15 mouse cellular contexts compared by ENCODE assay signal in the genomic region with DNA sequence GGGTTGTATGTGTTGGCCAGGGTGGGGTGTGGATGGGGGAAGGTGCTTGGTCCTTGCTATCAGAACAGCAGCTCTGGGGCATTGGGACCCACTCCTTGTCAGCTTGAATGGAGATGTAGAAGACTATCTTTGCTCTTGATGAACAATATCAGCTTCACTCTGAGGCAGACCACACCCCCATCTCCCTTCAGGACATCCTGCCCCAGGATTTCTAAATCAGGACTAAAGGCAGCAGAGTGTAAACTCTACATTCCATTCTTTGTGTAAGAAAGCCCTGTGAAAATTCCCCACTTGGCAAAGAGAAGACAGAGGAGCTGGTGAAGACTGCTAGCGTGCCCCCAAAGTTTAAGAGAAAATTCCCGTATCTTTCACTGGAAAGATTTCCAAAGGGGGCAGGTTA. TPM values are rescaled to one million over a fixed set of nuclear protein-coding genes. Genes with fewer than 3 reads are reported as not detected.
DNase-seq lines count a peak whose midpoint lies in the region; ATAC-seq and TF ChIP-seq lines count a peak whose summit lies in the region.
"Had no signal": no experiment of that assay in that cellular context is flagged by ENCODE, and none has a peak within 500 bp of the region (broad histone marks: within the 10 kb centered on the region; RNA-seq: fewer than 3 reads in every experiment).

No protein-coding gene starts in this region.

- 59% methylated on average over 2 of the region's 2 CpGs for WGBS in kidney, adult 2 months
- WGBS in embryonic facial prominence, embryonic 15.5 days, result 50% methylated on average over 2 of the region's 2 CpGs
- WGBS in heart, postnatal 0 days, result 48% methylated on average over 2 of the region's 2 CpGs

- H3K27ac ChIP-seq in kidney, adult 2 months (ENCODE audit: insufficient read depth, low read depth, low read length), result peak overlapping the region; percentile 81
- H3K27ac ChIP-seq in embryonic facial prominence, embryonic 15.5 days (replicated peaks), result 0 out of 2 replicates have a peak overlapping the region, but pooled peaks have one; percentile 22
- H3K27ac ChIP-seq in heart, postnatal 0 days (ENCODE audit: low read depth), result peak overlapping the region; percentile 61
- H3K27ac ChIP-seq: hindbrain, embryonic 14.5 days; limb, embryonic 12.5 days; macrophage; neural tube, embryonic 15.5 days had no signal

- H3K4me2 ChIP-seq in embryonic facial prominence, embryonic 15.5 days (replicated peaks), result no peak overlapping the region
- H3K4me2 ChIP-seq in heart, postnatal 0 days (ENCODE audit: low read depth, low read length), result peak overlapping the region; percentile 23; the same call in 1 of the 2 replicates
- H3K4me2 ChIP-seq: hindbrain, embryonic 14.5 days; limb, embryonic 12.5 days; neural tube, embryonic 15.5 days had no signal

- DNase-seq in kidney, adult 2 months, result peak; percentile 63
- no peak for DNase-seq in kidney, adult 11 months
- DNase-seq in heart, postnatal 0 days (ENCODE audit: low spot score), result no peak
- peak; percentile 34 for DNase-seq in lung, postnatal 25 days (ENCODE audit: low spot score)
- DNase-seq in ovary, postnatal 14 days (ENCODE audit: low spot score), result no peak
- no peak for DNase-seq in gastrocnemius, adult 18-20 months (ENCODE audit: low spot score)
- DNase-seq: adrenal gland, postnatal 36 days; cerebellum, adult 11 months; layer of hippocampus, adult 9-11 months; right cerebral cortex, postnatal 14 days had no signal

- TF ChIP-seq POLR2A in kidney, adult 2 months (IDR thresholded peaks at IDR 0.05; ENCODE audit: low read depth, low read length), result no peak

- no peaks in the 10 kb centered on the region for H3K36me3 ChIP-seq in kidney, adult 2 months (ENCODE audit: control insufficient read depth, insufficient read depth, low read length)
- H3K36me3 ChIP-seq in embryonic facial prominence, embryonic 15.5 days, result no peaks in the 10 kb centered on the region
- no peaks in the 10 kb centered on the region for H3K36me3 ChIP-seq in heart, postnatal 0 days (replicated peaks; ENCODE audit: control insufficient read depth, insufficient read depth, low read length)
- H3K36me3 ChIP-seq: limb, embryonic 12.5 days; neural tube, embryonic 15.5 days had no signal

- H3K9me3 ChIP-seq in embryonic facial prominence, embryonic 15.5 days (replicated peaks), result no peaks in the 10 kb centered on the region
- H3K9me3 ChIP-seq in heart, postnatal 0 days (replicated peaks; ENCODE audit: control insufficient read depth, low read length), result no peaks in the 10 kb centered on the region
- H3K9me3 ChIP-seq: limb, embryonic 12.5 days; neural tube, embryonic 15.5 days had no signal

- no peaks in the 10 kb centered on the region for H3K27me3 ChIP-seq in kidney, adult 2 months (replicated peaks; ENCODE audit: control insufficient read depth, insufficient read depth, low read length)
- no peaks in the 10 kb centered on the region for H3K27me3 ChIP-seq in embryonic facial prominence, embryonic 15.5 days
- no peaks in the 10 kb centered on the region for H3K27me3 ChIP-seq in heart, postnatal 0 days (ENCODE audit: control insufficient read depth, insufficient read depth, low read length)
- H3K27me3 ChIP-seq: limb, embryonic 12.5 days; neural tube, embryonic 15.5 days had no signal

- no peak overlapping the region for H3K4me3 ChIP-seq in kidney, adult 2 months (ENCODE audit: insufficient read depth, low read depth, low read length)
- H3K4me3 ChIP-seq in embryonic facial prominence, embryonic 15.5 days (replicated peaks), result no peak overlapping the region
- H3K4me3 ChIP-seq in heart, postnatal 0 days (ENCODE audit: low read depth, low read length), result no peak overlapping the region
- H3K4me3 ChIP-seq: limb, embryonic 12.5 days; neural tube, embryonic 15.5 days had no signal

- TF ChIP-seq EP300 in heart, postnatal 0 days (IDR thresholded peaks at IDR 0.05; ENCODE audit: low read depth), result no peak

- 0 out of 2 replicates have a peak, but pooled peaks cover 13% of the 10 kb centered on the region for H3K4me1 ChIP-seq in kidney, adult 2 months (ENCODE audit: control insufficient read depth, insufficient read depth, low read length)
- peaks cover 16% of the 10 kb centered on the region; the same call in 1 of the 2 replicates for H3K4me1 ChIP-seq in embryonic facial prominence, embryonic 15.5 days
- peaks cover 12% of the 10 kb centered on the region for H3K4me1 ChIP-seq in heart, postnatal 0 days (ENCODE audit: control insufficient read depth, insufficient read depth)
- H3K4me1 ChIP-seq: neural tube, embryonic 15.5 days had no signal

- TF ChIP-seq CTCF in kidney, adult 2 months (conservative IDR thresholded peaks at IDR 0.05; ENCODE audit: insufficient read depth, insufficient read length, low read depth, low read length), result no peak
- TF ChIP-seq CTCF in heart, postnatal 0 days (IDR thresholded peaks at IDR 0.05; ENCODE audit: low read depth), result no peak

- H3K9ac ChIP-seq in embryonic facial prominence, embryonic 15.5 days, result no peak overlapping the region
- no peak overlapping the region for H3K9ac ChIP-seq in heart, postnatal 0 days (replicated peaks; ENCODE audit: low read depth, low read length)
- H3K9ac ChIP-seq: hindbrain, embryonic 14.5 days; limb, embryonic 12.5 days; neural tube, embryonic 15.5 days had no signal

- no peak for ATAC-seq in embryonic facial prominence, embryonic 15.5 days (ENCODE audit: insufficient number of reproducible peaks, low FRiP score, low TSS enrichment, low read depth)
- ATAC-seq in heart, postnatal 0 days (ENCODE audit: insufficient read depth, low read depth), result no peak

RNA-seq across cellular contexts. Expression of gene Mmd, which starts 18.6 kb away (rescaled TPM):
- 27.6 and 29.1 TPM in 2 replicates for polyA plus RNA-seq in kidney, adult 2 months (2012; rRNA removed)
- polyA plus RNA-seq in embryonic facial prominence, embryonic 15.5 days (2015; fragmentation: Nextera tagmentation; extraction: Ambion mirVana), result 41.6 and 42.0 TPM in 2 replicates
- 58.7 and 78.1 TPM in 2 replicates for total RNA-seq in heart, postnatal 0 days (2014; rRNA removed; ENCODE audit: low replicate concordance)
- polyA plus RNA-seq in heart, postnatal 0 days (2015; fragmentation: Nextera tagmentation; extraction: Ambion mirVana), result 62.0 and 62.6 TPM in 2 replicates
- 10 to 100 TPM in 1 of 2 experiments, 1 to 10 TPM in 1; 9.5 to 16.2 TPM for total RNA-seq in gastrocnemius, adult 18-20 months (2021)

RNA-seq across cellular contexts. Expression of gene Gm45716, which starts 43.2 kb away (rescaled TPM):
- polyA plus RNA-seq in kidney, adult 2 months (2012; rRNA removed), result 2.5 and 2.8 TPM in 2 replicates
- polyA plus RNA-seq in embryonic facial prominence, embryonic 15.5 days (2015; fragmentation: Nextera tagmentation; extraction: Ambion mirVana), result 9.0 TPM in 2 replicates
- 30.5 and 37.3 TPM in 2 replicates for total RNA-seq in heart, postnatal 0 days (2014; rRNA removed; ENCODE audit: low replicate concordance)
- 133 TPM in 2 replicates for polyA plus RNA-seq in heart, postnatal 0 days (2015; fragmentation: Nextera tagmentation; extraction: Ambion mirVana)
- total RNA-seq in gastrocnemius, adult 18-20 months (2021), result 1 to 10 TPM; 1.2 to 2.6 TPM

Comparison
In these comparisons a context has a peak if more than half of its experiments do, and no peak if none do; other contexts are left out.
1. DNase-seq: peak in kidney, adult 2 months (single experiment) and lung, postnatal 25 days (single experiment); none in kidney, adult 11 months (single experiment), heart, postnatal 0 days (single experiment), ovary, postnatal 14 days (single experiment) and gastrocnemius, adult 18-20 months (single experiment).
2. H3K27ac ChIP-seq: peak in every context shown above with its lines; median percentile 81 in kidney, adult 2 months; 61 in heart, postnatal 0 days; 22 in embryonic facial prominence, embryonic 15.5 days.
3. RNA of gene Gm45716, which starts 43.2 kb away (polyA plus RNA-seq): 133 TPM in heart, postnatal 0 days; 9.0 TPM in embryonic facial prominence, embryonic 15.5 days and 2.5 to 2.8 TPM in kidney, adult 2 months; every median in the first group is over 10 times any median in the second.